Mouse (Mus musculus) neural tube, embryonic 14.5 days (tissue): ENCODE data around the gene Il27. TPM values are rescaled to one million over a fixed set of nuclear protein-coding genes. Genes with fewer than 3 reads are reported as not detected.

ENCODE experiments used
- ATAC-seq: fragments of 200-750 bp; cut with Nextera tagmentation; 2 replicates; pipeline ENCODE4 v1.8.0; 2017; ENCODE audit warnings: low read depth, mild to moderate bottlenecking, moderate TSS enrichment, moderate library complexity
- H3K27ac ChIP-seq: fragments of 300-500 bp; sonication (generic); 2 replicates; pipeline ENCODE4 v1.5.1; 2014; ENCODE audit warnings: low read depth, mild to moderate bottlenecking, control low read depth, low read length, moderate library complexity, mixed read lengths
- H3K27me3 ChIP-seq: fragments of 300-500 bp; sonication (generic); 2 replicates; pipeline ENCODE4 v1.6.1; 2014; ENCODE audit warnings: low read length; ENCODE audit not compliant: control insufficient read depth, insufficient read depth
- H3K36me3 ChIP-seq: fragments of 300-500 bp; sonication (generic); 2 replicates; pipeline ENCODE4 v1.6.1; 2014; ENCODE audit warnings: low read length, mixed read lengths; ENCODE audit not compliant: control insufficient read depth, insufficient read depth
- H3K4me1 ChIP-seq: fragments of 300-500 bp; sonication (generic); 2 replicates; pipeline ENCODE4 v1.6.1; 2014; ENCODE audit warnings: low read length; ENCODE audit not compliant: control insufficient read depth, insufficient read depth
- H3K4me2 ChIP-seq: fragments of 300-500 bp; sonication (generic); 2 replicates; pipeline ENCODE4 v1.6.1; 2014; ENCODE audit warnings: mild to moderate bottlenecking, low read depth, low read length, control low read depth
- H3K4me3 ChIP-seq: fragments of 300-500 bp; sonication (generic); 2 replicates; pipeline ENCODE4 v1.5.1; 2014; ENCODE audit warnings: low read depth, low read length, control low read depth, mixed read lengths
- H3K9ac ChIP-seq: fragments of 300-500 bp; sonication (generic); replicated peaks from 2 replicates; pipeline ENCODE4 v1.6.1; 2014; ENCODE audit warnings: low read depth, mild to moderate bottlenecking, control low read depth, low read length, mixed read lengths
- H3K9me3 ChIP-seq: fragments of 300-500 bp; sonication (generic); 2 replicates; pipeline ENCODE4 v1.6.1; 2016; ENCODE audit warnings: low read length; ENCODE audit not compliant: control insufficient read depth
- WGBS: fragments of 180-500 bp; shearing (Covaris S2); extraction: QIAGEN DNeasy Blood & Tissue Kit; methylation state at CpG from one replicate; pipeline ENCODE4 v1.1.7; 2014; 5-methylcytosine and 5-hydroxymethylcytosine counted together
- microRNA-seq: library from miRNA; unstranded; fragments of <30 nt; microRNA quantifications from one replicate; pipeline ENCODE4, GENCODE M21; 2016
- polyA plus RNA-seq: library from polyadenylated mRNA; unstranded; fragments of >200 nt; fragmentation: Nextera tagmentation; extraction: Ambion mirVana; gene quantifications from 2 replicates; pipeline ENCODE4 v1.2.1, GENCODE M21; 2014

Il27 gene
- polyA plus RNA-seq, 1 experiment from 2014 or later: not detected

DNA sequence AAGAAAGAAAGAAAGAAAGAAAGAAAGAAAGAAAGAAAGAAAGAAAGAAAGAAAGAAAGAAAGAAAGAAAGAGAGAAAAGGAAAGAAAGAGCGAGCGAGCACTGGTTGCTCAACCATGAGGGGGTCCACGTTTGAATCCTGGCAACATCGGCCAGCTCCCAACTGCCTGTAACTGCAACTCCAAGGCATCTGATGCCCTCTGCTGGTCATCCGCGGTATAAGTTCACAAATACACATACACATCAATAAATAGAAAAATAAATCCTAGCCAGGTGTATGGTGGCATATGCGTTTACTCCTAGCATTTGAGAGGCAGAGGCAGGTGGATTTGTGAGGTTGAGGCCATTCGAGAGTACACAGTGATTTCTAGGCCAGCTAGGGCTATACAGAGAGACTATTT lies 17.8 kb downstream of the Il27 start:
- no peaks in the 10 kb centered on the region for H3K27me3 ChIP-seq
- H3K9ac ChIP-seq: no peak overlapping the region
- no peaks in the 10 kb centered on the region for H3K36me3 ChIP-seq
- no peak overlapping the region for H3K4me2 ChIP-seq
- no peak overlapping the region for H3K4me3 ChIP-seq
- H3K9me3 ChIP-seq: no peaks in the 10 kb centered on the region
- H3K27ac ChIP-seq: no peak overlapping the region
- no peak for ATAC-seq
- peaks cover 3% of the 10 kb centered on the region; the same call in 1 of the 2 replicates for H3K4me1 ChIP-seq
- WGBS: 50% methylated on average over 8 of the region's 8 CpGs

DNA sequence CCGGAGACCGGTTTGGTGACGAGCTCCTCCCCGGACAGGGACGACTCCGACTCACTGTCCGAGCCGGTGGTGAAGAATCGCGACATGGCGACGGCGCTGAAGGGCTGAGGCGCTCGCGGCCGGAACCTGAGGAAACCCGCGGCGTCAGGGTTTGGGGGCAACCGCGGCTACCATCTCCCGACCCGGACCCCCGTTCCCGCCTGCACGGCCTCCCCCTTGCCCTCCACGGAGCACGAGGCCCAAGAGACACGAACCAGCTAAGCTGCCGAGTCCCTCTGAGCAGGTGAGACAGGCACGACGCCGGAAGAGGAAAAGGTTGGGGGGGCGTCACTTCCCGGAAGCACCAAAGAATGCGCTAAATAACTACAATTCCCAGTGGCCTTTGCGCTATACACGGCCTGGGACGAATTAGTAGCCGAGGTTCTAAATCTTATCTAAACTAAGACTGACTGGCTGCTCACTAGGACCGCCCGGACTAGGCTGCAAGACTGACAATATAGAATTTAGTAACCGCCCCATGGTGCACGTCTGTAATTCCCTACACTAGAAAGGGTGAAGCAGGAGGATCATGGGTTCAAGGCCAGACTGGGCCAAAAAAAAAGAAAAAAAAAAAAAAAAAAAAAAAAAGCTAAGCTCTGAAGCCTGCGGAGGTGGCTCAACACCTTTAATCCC lies 28.5 kb downstream of the Il27 start, which contains the start of gene Eif3c:
Gene Eif3c, minus strand, starts transcription at position 318 of the 672 bp plus-strand sequence.
- Histone ChIP-seq H3K4me2 (peak within 1 kb of the TSS; percentile 74), H3K9me3 (no peaks in the 10 kb centered on the region), H3K4me1 (peaks cover 7% of the 10 kb centered on the region), H3K36me3 (peaks cover 31% of the 10 kb centered on the region), H3K9ac (peak within 1 kb of the TSS; percentile 81), H3K27ac (peak within 1 kb of the TSS; percentile 62), H3K27me3 (no peaks in the 10 kb centered on the region), H3K4me3 (peak within 1 kb of the TSS; percentile 96)
- WGBS: under 1% methylated on average over 46 of the region's 46 CpGs
- ATAC-seq: peak; percentile 98

DNA sequence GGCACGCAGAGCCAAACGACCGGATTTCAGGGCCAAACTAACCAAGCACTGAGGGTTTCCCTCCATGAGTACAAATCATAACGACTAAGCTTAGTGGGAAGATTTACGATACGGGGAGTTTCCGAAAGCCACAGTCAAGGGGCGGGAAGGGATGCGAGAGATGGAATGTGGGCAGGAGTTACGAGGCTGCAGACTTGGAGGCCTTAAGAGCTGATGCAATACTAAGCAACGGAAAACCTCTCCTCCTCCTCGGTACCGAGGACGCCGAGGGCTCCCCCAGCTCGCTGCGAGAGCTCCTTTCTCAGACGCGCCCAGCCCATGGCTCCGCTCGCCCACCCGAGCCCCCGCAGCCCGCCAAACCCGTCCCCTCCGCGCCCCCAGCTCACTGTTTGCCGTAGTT lies 29.0 kb downstream of the Il27 start:
- H3K36me3 ChIP-seq: peaks cover 36% of the 10 kb centered on the region
- H3K27me3 ChIP-seq: no peaks in the 10 kb centered on the region
- peaks cover 7% of the 10 kb centered on the region for H3K4me1 ChIP-seq
- WGBS: under 1% methylated on average over 27 of the region's 28 CpGs
- peak overlapping the region; percentile 96 for H3K4me3 ChIP-seq
- no peaks in the 10 kb centered on the region for H3K9me3 ChIP-seq
- peak overlapping the region; percentile 81 for H3K9ac ChIP-seq
- peak overlapping the region; percentile 62 for H3K27ac ChIP-seq
- peak; percentile 38 for ATAC-seq
- H3K4me2 ChIP-seq: peak overlapping the region; percentile 74

DNA sequence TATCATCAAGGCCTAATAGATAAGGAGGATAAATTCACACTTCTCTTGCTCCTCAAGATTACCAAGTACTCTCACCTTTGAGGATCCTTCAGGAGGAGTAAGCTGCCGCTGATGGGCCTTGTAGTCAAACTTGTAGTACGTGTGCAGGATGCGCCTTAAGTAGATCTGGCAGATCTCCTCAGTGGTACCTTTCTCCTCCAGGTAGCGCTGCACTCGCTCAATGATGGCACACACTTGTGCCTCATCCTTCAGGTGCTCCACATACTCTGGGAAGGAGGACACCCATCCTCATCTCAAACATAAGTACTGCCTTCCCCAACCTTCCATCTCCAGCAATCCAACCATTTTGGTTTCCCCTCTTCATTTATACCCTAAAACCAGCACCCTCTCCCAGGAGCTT lies 38.1 kb downstream of the Il27 start:
- no peak for ATAC-seq
- WGBS: 99% methylated on average over 5 of the region's 5 CpGs
- H3K9me3 ChIP-seq: no peaks in the 10 kb centered on the region

DNA sequence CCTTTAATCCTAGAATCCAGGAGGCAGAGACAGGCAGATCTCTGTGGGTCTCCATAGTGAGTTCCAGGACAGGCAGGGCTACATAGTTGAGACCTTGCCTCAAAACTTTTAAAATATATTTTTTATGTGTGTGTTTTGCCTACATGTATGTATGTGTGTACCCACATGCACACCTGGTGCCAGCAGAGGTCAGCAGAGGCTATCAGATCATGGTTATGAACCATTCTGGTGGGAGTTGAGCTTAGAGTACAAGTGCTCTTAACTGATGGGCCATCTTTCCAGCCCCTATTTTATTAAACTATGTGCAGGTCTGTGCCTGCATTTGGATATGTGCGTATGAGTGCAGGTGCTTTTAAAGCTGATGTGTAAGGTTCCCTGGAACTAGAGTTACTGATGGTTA lies 39.9 kb downstream of the Il27 start:
- no peak overlapping the region for H3K4me2 ChIP-seq
- H3K36me3 ChIP-seq: peaks cover 90% of the 10 kb centered on the region
- H3K9ac ChIP-seq: no peak overlapping the region
- WGBS: 100% methylated on average over 1 of the region's 1 CpGs
- ATAC-seq: no peak
- H3K4me1 ChIP-seq: no peaks in the 10 kb centered on the region
- no peaks in the 10 kb centered on the region for H3K9me3 ChIP-seq
- no peaks in the 10 kb centered on the region for H3K27me3 ChIP-seq
- no peak overlapping the region for H3K27ac ChIP-seq
- no peak overlapping the region for H3K4me3 ChIP-seq

More for the DNA sequence above, 38.1 kb downstream of the Il27 start:
- H3K36me3 ChIP-seq: peaks cover 86% of the 10 kb centered on the region
- H3K27me3 ChIP-seq: no peaks in the 10 kb centered on the region
- H3K9ac ChIP-seq: no peak overlapping the region
- no peak overlapping the region for H3K27ac ChIP-seq
- no peak overlapping the region for H3K4me2 ChIP-seq
- no peak overlapping the region for H3K4me3 ChIP-seq
- no peaks in the 10 kb centered on the region for H3K4me1 ChIP-seq

DNA sequence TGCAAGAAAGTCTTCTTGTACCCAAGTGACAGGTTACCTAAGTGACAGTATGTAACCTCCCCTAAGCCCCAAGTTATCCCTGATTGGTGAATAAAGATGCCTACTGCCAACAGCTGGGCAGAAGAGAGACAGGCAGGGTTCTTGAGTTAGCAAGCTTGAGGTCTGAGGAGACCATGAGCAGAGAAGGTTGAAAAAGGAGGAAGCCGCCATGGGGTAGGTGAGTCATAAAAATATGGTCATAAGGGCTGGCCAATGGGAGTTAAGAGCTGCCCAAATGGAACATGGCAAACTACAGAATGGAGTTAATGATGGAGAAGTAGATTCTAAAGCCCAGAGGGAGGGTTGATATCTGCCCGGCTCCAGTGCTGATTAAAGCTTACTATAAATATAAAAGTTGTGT lies 49.1 kb downstream of the Il27 start:
- H3K27me3 ChIP-seq: no peaks in the 10 kb centered on the region
- no peaks in the 10 kb centered on the region for H3K4me1 ChIP-seq
- no peaks in the 10 kb centered on the region for H3K9me3 ChIP-seq
- H3K36me3 ChIP-seq: peaks cover 50% of the 10 kb centered on the region
- H3K4me2 ChIP-seq: no peak overlapping the region
- no peak overlapping the region for H3K4me3 ChIP-seq
- 96% methylated on average over 2 of the region's 2 CpGs for WGBS
- H3K9ac ChIP-seq: no peak overlapping the region
- no peak for ATAC-seq
- no peak overlapping the region for H3K27ac ChIP-seq

DNA sequence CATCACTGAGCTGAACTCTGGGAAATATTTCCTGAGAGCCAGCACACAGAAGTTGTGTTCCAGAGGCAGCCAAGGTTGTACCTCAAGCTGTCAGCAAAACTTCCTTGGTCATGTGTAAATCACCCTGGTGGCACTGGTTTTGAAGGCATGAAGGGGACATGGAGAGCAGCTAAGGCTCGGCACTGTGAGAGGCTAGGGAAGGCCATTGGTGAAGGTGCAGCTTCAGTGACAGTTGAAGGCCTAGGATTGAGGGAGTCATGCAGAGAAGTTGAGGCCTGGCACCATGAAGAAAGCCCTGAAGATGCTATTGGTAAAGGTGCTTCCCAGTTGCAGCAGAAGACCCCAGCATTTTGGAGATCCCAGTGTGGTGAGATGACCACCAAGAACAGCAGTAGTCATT lies 53.1 kb downstream of the Il27 start:
- ATAC-seq: no peak
- peaks cover 13% of the 10 kb centered on the region for H3K36me3 ChIP-seq
- H3K9me3 ChIP-seq: no peaks in the 10 kb centered on the region
- H3K4me2 ChIP-seq: no peak overlapping the region
- 0 out of 2 replicates have a peak, but pooled peaks cover 2% of the 10 kb centered on the region for H3K27me3 ChIP-seq
- 87% methylated on average over 1 of the region's 1 CpGs for WGBS
- H3K4me3 ChIP-seq: no peak overlapping the region
- H3K4me1 ChIP-seq: no peaks in the 10 kb centered on the region
- H3K9ac ChIP-seq: no peak overlapping the region
- H3K27ac ChIP-seq: no peak overlapping the region

Small RNAs within 50 kb of the gene (microRNA-seq; reads per million reads assigned to microRNA genes)
- 1.7 reads per million for gene Mir7059

Other genes with a start within 250 kb of the Il27 start
- gene Lat, start 225.4 kb downstream of the Il27 start, polyA plus RNA-seq: 1.0 and 1.3 TPM in 2 replicates
- 63.4 and 64.5 TPM in 2 replicates for gene Spns1, start 217.5 kb downstream of the Il27 start, polyA plus RNA-seq
- 3.4 TPM in 2 replicates for gene Nfatc2ip, start 198.2 kb downstream of the Il27 start, polyA plus RNA-seq
- not detected in 2 replicates for gene Cd19, start 180.1 kb downstream of the Il27 start, polyA plus RNA-seq
- gene Rabep2, start 166.2 kb downstream of the Il27 start, polyA plus RNA-seq: 19.8 and 22.3 TPM in 2 replicates
- 0.79 and 1.1 TPM in 2 replicates for gene Atp2a1, start 131.8 kb downstream of the Il27 start, polyA plus RNA-seq
- 59.5 and 61.1 TPM in 2 replicates for gene Sh2b1, start 119.5 kb downstream of the Il27 start, polyA plus RNA-seq
- gene Tufm, start 107.6 kb downstream of the Il27 start, polyA plus RNA-seq: 133 and 137 TPM in 2 replicates
- 68.5 and 68.9 TPM in 2 replicates for gene Atxn2l, start 91.5 kb downstream of the Il27 start, polyA plus RNA-seq
- 156 and 171 TPM in 2 replicates for gene Eif3c, start 28.5 kb downstream of the Il27 start, polyA plus RNA-seq
- gene Apobr, start 10.0 kb downstream of the Il27 start, polyA plus RNA-seq: 0.06 and 0.70 TPM in 2 replicates
- 24.9 and 26.6 TPM in 2 replicates for gene Cln3, start 9.1 kb downstream of the Il27 start, polyA plus RNA-seq
- gene Nupr1, start 35.9 kb upstream of the Il27 start, polyA plus RNA-seq: 2.2 and 10.8 TPM in 2 replicates
- 58.0 and 61.5 TPM in 2 replicates for gene Sgf29, start 54.4 kb upstream of the Il27 start, polyA plus RNA-seq
- 0.59 and 2.2 TPM in 2 replicates for gene Sult1a1, start 81.5 kb upstream of the Il27 start, polyA plus RNA-seq
- gene Bola2, start 100.5 kb upstream of the Il27 start, polyA plus RNA-seq: 132 and 140 TPM in 2 replicates
- 11.2 and 13.1 TPM in 2 replicates for gene Slx1b, start 100.8 kb upstream of the Il27 start, polyA plus RNA-seq
- gene Coro1a, start 112.8 kb upstream of the Il27 start, polyA plus RNA-seq: 98.8 and 104 TPM in 2 replicates
- 85.0 and 85.9 TPM in 2 replicates for gene Mapk3, start 164.7 kb upstream of the Il27 start, polyA plus RNA-seq
- 1.8 and 2.4 TPM in 2 replicates for gene Gdpd3, start 171.4 kb upstream of the Il27 start, polyA plus RNA-seq
- 219 and 246 TPM in 2 replicates for gene Ypel3, start 182.0 kb upstream of the Il27 start, polyA plus RNA-seq
- gene Tbx6, start 186.5 kb upstream of the Il27 start, polyA plus RNA-seq: 0.27 and 0.55 TPM in 2 replicates
- gene Ppp4c, start 197.6 kb upstream of the Il27 start, polyA plus RNA-seq: 154 and 168 TPM in 2 replicates
- gene Fam57b, start 202.7 kb upstream of the Il27 start, polyA plus RNA-seq: 50.9 and 64.4 TPM in 2 replicates
- gene 4930451I11Rik, start 236.7 kb upstream of the Il27 start, polyA plus RNA-seq: not detected in 2 replicates